Mouse (Mus musculus): ENCODE measurements at regions not wholly inside any gene's neighbourhood (a gene's known extent, or its start where the extent isn't known, plus 50 kb on each side); places are given as distances from the start of the nearest gene placed in this dataset.

- H3K27ac ChIP-seq (replicated peaks; ENCODE audit: low read depth, low read length) = no peak overlapping the region
- no peaks in the 10 kb centered on the region for H3K27me3 ChIP-seq (ENCODE audit: control insufficient read depth, insufficient read depth, low read length)
- no peak overlapping the region for H3K4me3 ChIP-seq (replicated peaks; ENCODE audit: low read length)
- H3K4me1 ChIP-seq (ENCODE audit: control insufficient read depth, insufficient read depth, low read length) = no peaks in the 10 kb centered on the region
- H3K9ac ChIP-seq (ENCODE audit: low read depth, low read length, severe bottlenecking) = no peak overlapping the region
- no peaks in the 10 kb centered on the region for H3K36me3 ChIP-seq (ENCODE audit: control insufficient read depth, insufficient read depth, low read length)
- ATAC-seq (ENCODE audit: low FRiP score, low read depth) (no peak), DNase-seq (ENCODE audit: low spot score) (no peak)
- no peak for TF ChIP-seq POLR2A (IDR thresholded peaks at IDR 0.05; ENCODE audit: borderline replicate concordance, extremely low read depth, insufficient read depth, insufficient read length)
- H3K4me2 ChIP-seq (replicated peaks; ENCODE audit: low read depth, low read length, severe bottlenecking) = no peak overlapping the region
- no peaks in the 10 kb centered on the region for H3K9me3 ChIP-seq (ENCODE audit: control insufficient read depth, low read length)
- 78% methylated on average over 3 of the region's 3 CpGs for WGBS
These were observed 243.6 kb downstream of the Pdha2 start for GRCm38 (mm10) chr3:140968556-140968955.

DNA sequence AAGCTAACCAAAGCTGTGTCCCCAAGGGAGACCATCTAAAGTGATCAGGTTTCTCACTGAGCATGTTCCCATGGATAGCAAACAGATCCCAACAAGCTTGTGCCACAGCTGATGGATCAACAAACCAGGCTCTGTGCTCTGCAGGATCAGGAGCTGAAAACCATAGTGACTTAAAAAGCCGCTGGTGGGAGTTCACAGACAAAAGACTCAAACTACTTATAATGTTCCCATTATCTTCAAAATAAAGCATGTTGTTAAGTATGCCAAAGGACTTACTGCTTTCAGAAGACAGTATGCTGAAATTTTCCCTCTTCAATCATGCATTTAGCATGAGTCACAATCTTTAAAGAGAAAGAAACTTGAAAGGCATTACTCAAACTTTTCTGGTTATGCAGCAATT is 254.5 kb downstream of the Pdha2 start:
- ATAC-seq (ENCODE audit: low FRiP score, low read depth) = no peak
- H3K36me3 ChIP-seq (ENCODE audit: control insufficient read depth, insufficient read depth, low read length) = no peaks in the 10 kb centered on the region
- TF ChIP-seq POLR2A (IDR thresholded peaks at IDR 0.05; ENCODE audit: borderline replicate concordance, extremely low read depth, insufficient read depth, insufficient read length) = no peak
- H3K4me1 ChIP-seq (ENCODE audit: control insufficient read depth, insufficient read depth, low read length) = no peaks in the 10 kb centered on the region
- H3K4me3 ChIP-seq (replicated peaks; ENCODE audit: low read length) = no peak overlapping the region
- no peak for DNase-seq (ENCODE audit: low spot score)
- H3K27ac ChIP-seq (replicated peaks; ENCODE audit: low read depth, low read length) = no peak overlapping the region
- H3K4me2 ChIP-seq (replicated peaks; ENCODE audit: low read depth, low read length, severe bottlenecking) = no peak overlapping the region
- WGBS = 72% methylated on average over 1 of the region's 1 CpGs
- no peak overlapping the region for H3K9ac ChIP-seq (ENCODE audit: low read depth, low read length, severe bottlenecking)
- no peaks in the 10 kb centered on the region for H3K27me3 ChIP-seq (ENCODE audit: control insufficient read depth, insufficient read depth, low read length)
- H3K9me3 ChIP-seq (ENCODE audit: control insufficient read depth, low read length) = no peaks in the 10 kb centered on the region

- H3K9ac ChIP-seq (ENCODE audit: low read depth, low read length, severe bottlenecking) = no peak overlapping the region
- H3K9me3 ChIP-seq (ENCODE audit: control insufficient read depth, low read length) = no peaks in the 10 kb centered on the region
- ATAC-seq (ENCODE audit: low FRiP score, low read depth) = no peak
- H3K4me3 ChIP-seq (replicated peaks; ENCODE audit: low read length) = no peak overlapping the region
- H3K27ac ChIP-seq (replicated peaks; ENCODE audit: low read depth, low read length) = no peak overlapping the region
- no peak overlapping the region for H3K4me2 ChIP-seq (replicated peaks; ENCODE audit: low read depth, low read length, severe bottlenecking)
- DNase-seq (ENCODE audit: low spot score) = no peak
- H3K27me3 ChIP-seq (ENCODE audit: control insufficient read depth, insufficient read depth, low read length) = no peaks in the 10 kb centered on the region
- no peak for TF ChIP-seq POLR2A (IDR thresholded peaks at IDR 0.05; ENCODE audit: borderline replicate concordance, extremely low read depth, insufficient read depth, insufficient read length)
- H3K36me3 ChIP-seq (ENCODE audit: control insufficient read depth, insufficient read depth, low read length) = no peaks in the 10 kb centered on the region
- 87% methylated on average over 3 of the region's 3 CpGs for WGBS
- no peaks in the 10 kb centered on the region for H3K4me1 ChIP-seq (ENCODE audit: control insufficient read depth, insufficient read depth, low read length)
These were observed 259.9 kb downstream of the Pdha2 start for GRCm38 (mm10) chr3:140952111-140952800.

DNA sequence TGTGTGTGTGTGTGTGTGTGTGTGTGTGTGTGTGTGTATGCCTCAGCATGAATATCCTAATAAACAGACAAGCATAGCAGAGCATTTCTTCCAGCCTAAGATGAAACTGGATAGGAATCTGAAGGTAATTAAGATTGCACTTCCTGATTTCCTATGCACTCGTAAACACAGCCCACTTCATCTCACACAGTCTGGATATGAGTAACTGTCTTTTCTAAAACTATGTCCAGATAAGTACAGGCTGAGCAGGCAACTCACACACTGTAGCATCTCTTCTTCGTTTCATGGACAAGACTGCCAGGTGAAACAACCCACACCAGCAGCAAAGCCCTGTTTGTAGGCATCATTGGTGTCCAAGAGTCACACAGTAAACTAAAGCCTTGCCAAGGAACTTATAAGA is 261.1 kb downstream of the Pdha2 start:
- TF ChIP-seq POLR2A (IDR thresholded peaks at IDR 0.05; ENCODE audit: borderline replicate concordance, extremely low read depth, insufficient read depth, insufficient read length) = no peak

DNA sequence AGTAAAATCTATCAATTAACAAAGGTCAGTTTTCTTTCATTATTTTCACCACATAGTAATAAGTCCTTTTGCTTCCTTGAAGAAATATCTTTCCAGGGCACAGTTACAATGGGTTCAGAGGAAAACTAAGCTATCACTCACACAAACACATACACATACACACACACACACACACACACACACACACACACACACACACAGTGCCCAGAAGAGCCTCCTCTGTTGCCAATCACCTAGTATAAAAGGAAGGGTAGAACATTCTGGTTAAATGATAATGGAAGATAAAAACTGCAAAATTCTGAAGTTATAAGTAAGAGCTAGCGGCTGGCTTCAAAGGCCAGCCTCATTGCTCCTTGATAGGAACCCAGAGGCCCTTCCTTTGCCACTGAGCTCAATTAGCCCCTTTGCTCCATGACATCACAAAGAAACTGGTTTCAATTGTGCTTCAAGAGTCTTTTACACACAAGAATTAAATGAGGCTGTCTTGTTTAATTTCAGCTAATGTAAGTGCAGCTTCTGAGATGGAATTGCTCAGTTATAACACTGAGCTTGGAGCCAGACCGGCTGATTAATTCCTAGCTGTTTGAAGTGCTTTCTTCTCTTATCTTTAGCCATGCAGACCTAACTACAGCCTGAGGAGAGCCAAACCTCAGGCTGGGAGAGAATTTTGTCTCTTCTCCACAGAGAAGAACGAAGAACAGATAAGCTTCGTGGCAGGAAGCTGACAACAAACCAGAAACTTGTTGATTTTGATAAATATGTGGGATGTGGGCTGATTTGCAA is 262.1 kb downstream of the Pdha2 start:
- Histone ChIP-seq H3K4me3 (replicated peaks; ENCODE audit: low read length) (no peak overlapping the region), H3K4me1 (ENCODE audit: control insufficient read depth, insufficient read depth, low read length) (no peaks in the 10 kb centered on the region), H3K9me3 (ENCODE audit: control insufficient read depth, low read length) (no peaks in the 10 kb centered on the region), H3K27me3 (ENCODE audit: control insufficient read depth, insufficient read depth, low read length) (no peaks in the 10 kb centered on the region), H3K4me2 (replicated peaks; ENCODE audit: low read depth, low read length, severe bottlenecking) (no peak overlapping the region), H3K36me3 (ENCODE audit: control insufficient read depth, insufficient read depth, low read length) (no peaks in the 10 kb centered on the region), H3K27ac (replicated peaks; ENCODE audit: low read depth, low read length) (no peak overlapping the region), H3K9ac (ENCODE audit: low read depth, low read length, severe bottlenecking) (no peak overlapping the region)
- DNase-seq (ENCODE audit: low spot score) (no peak), ATAC-seq (ENCODE audit: low FRiP score, low read depth) (no peak)
- WGBS = 55% methylated on average over 4 of the region's 4 CpGs
- no peak for TF ChIP-seq POLR2A (IDR thresholded peaks at IDR 0.05; ENCODE audit: borderline replicate concordance, extremely low read depth, insufficient read depth, insufficient read length)

More for the DNA sequence above, 261.1 kb downstream of the Pdha2 start:
- Histone ChIP-seq H3K4me1 (ENCODE audit: control insufficient read depth, insufficient read depth, low read length) (no peaks in the 10 kb centered on the region), H3K36me3 (ENCODE audit: control insufficient read depth, insufficient read depth, low read length) (no peaks in the 10 kb centered on the region), H3K4me3 (replicated peaks; ENCODE audit: low read length) (no peak overlapping the region), H3K27me3 (ENCODE audit: control insufficient read depth, insufficient read depth, low read length) (no peaks in the 10 kb centered on the region), H3K4me2 (replicated peaks; ENCODE audit: low read depth, low read length, severe bottlenecking) (no peak overlapping the region), H3K27ac (replicated peaks; ENCODE audit: low read depth, low read length) (no peak overlapping the region), H3K9ac (ENCODE audit: low read depth, low read length, severe bottlenecking) (no peak overlapping the region), H3K9me3 (ENCODE audit: control insufficient read depth, low read length) (no peaks in the 10 kb centered on the region)
- DNase-seq (ENCODE audit: low spot score) (no peak), ATAC-seq (ENCODE audit: low FRiP score, low read depth) (no peak)
- 74% methylated on average over 2 of the region's 2 CpGs for WGBS
